ENCODE assay signal across 31 mouse cellular contexts in the genomic region with DNA sequence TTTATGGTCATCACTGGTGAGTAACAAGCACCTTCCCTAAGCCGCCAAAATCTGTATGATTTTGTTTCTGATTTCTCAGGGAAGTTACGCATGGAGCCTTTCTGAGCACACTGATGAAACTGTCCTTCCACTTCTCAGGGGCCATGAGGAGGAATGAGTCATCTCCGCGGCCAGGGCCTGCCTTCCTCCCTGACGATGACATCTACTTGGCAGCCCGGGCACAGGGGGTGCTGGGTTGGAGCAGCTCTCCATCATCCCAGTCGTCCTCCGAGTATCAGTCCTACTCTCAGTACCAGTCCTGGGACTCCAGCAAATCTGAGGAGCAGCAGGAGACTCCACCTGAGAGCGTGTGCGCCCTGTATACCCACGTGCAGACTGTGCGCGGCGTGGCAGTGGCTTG. TPM values are rescaled to one million over a fixed set of nuclear protein-coding genes. Genes with fewer than 3 reads are reported as not detected.
DNase-seq lines count a peak whose midpoint lies in the region; ATAC-seq and TF ChIP-seq lines count a peak whose summit lies in the region.
"Had no signal": no experiment of that assay in that cellular context is flagged by ENCODE, and none has a peak within 500 bp of the region (broad histone marks: within the 10 kb centered on the region; RNA-seq: fewer than 3 reads in every experiment).

No protein-coding gene starts in this region.

- DNase-seq in heart, postnatal 4 days = no peak
- DNase-seq in lung, adult 2 months = no peak
- no peak for DNase-seq in ES-E14 (ENCODE audit: low read depth, low spot score)
- no peak for DNase-seq in left cerebral cortex, adult 8-10 months (ENCODE audit: low spot score in 2 of 2)
- DNase-seq: B cell, adult 2 months; gastrocnemius, postnatal 14 days; heart, adult 18-20 months; kidney, adult 8-10 months; kidney, postnatal 14 days; retina, postnatal 1 day; right cerebral cortex, postnatal 25 days had no signal

- H3K4me3 ChIP-seq in heart, embryonic 12.5 days = no peak overlapping the region
- no peak overlapping the region for H3K4me3 ChIP-seq in lung, embryonic 15.5 days
- no peak overlapping the region for H3K4me3 ChIP-seq in lung, adult 2 months (replicated peaks; ENCODE audit: extremely low read depth, low read depth, low read length)
- H3K4me3 ChIP-seq in ES-E14 (ENCODE audit: insufficient read depth in 1 of 2, low read depth in 1 of 2, low read length in 2 of 2, poor library complexity in 1 of 2, severe bottlenecking in 1 of 2) = peak overlapping the region; percentile 11; a peak in 2 of 4 replicates
- no peak overlapping the region for H3K4me3 ChIP-seq in kidney, embryonic 15.5 days (replicated peaks)
- H3K4me3 ChIP-seq: embryonic facial prominence, embryonic 10.5 days; hindbrain, embryonic 15.5 days; midbrain, embryonic 10.5 days; myocyte; neural tube, embryonic 13.5 days had no signal

- WGBS in heart, embryonic 12.5 days = 74% methylated on average over 14 of the region's 14 CpGs
- WGBS in lung, embryonic 15.5 days = 70% methylated on average over 14 of the region's 14 CpGs
- WGBS in lung, adult 2 months = 74% methylated on average over 14 of the region's 14 CpGs
- WGBS in kidney, embryonic 15.5 days = 84% methylated on average over 14 of the region's 14 CpGs

- H3K36me3 ChIP-seq in heart, embryonic 12.5 days = no peaks in the 10 kb centered on the region
- no peaks in the 10 kb centered on the region for H3K36me3 ChIP-seq in lung, embryonic 15.5 days
- H3K36me3 ChIP-seq in ES-E14 (ENCODE audit: control insufficient read depth, insufficient read depth, low read length, poor library complexity, severe bottlenecking) = no peaks in the 10 kb centered on the region
- no peaks in the 10 kb centered on the region for H3K36me3 ChIP-seq in kidney, embryonic 15.5 days
- H3K36me3 ChIP-seq: embryonic facial prominence, embryonic 10.5 days; hindbrain, embryonic 15.5 days; midbrain, embryonic 10.5 days; neural tube, embryonic 13.5 days had no signal

- in situ Hi-C loops in ES-E14 (cut with MboI; ENCODE audit: low sequenced_read_pairs in 2 of 2, unreplicated experiment in 2 of 2) = no loop called here

- H3K4me2 ChIP-seq in heart, embryonic 12.5 days = peak overlapping the region; percentile 2; the same call in 1 of the 2 replicates
- H3K4me2 ChIP-seq in lung, embryonic 15.5 days = no peak overlapping the region
- no peak overlapping the region for H3K4me2 ChIP-seq in kidney, embryonic 15.5 days
- H3K4me2 ChIP-seq: hindbrain, embryonic 15.5 days; neural tube, embryonic 13.5 days had no signal

- no peak overlapping the region for H3K9ac ChIP-seq in heart, embryonic 12.5 days
- H3K9ac ChIP-seq in lung, embryonic 15.5 days = no peak overlapping the region
- 0 out of 2 replicates have a peak overlapping the region, but pooled peaks have one; percentile 19 for H3K9ac ChIP-seq in ES-E14 (ENCODE audit: insufficient read depth, low read depth, low read length, poor library complexity, severe bottlenecking)
- H3K9ac ChIP-seq in kidney, embryonic 15.5 days = no peak overlapping the region
- H3K9ac ChIP-seq: hindbrain, embryonic 15.5 days; neural tube, embryonic 13.5 days had no signal

- TF ChIP-seq CTCF in lung, adult 2 months (IDR thresholded peaks at IDR 0.05; ENCODE audit: insufficient read depth, low read length) = no peak

- no peak for ATAC-seq in heart, embryonic 12.5 days (ENCODE audit: insufficient number of reproducible peaks, low FRiP score)
- peak; percentile 33; the same call in 1 of the 2 replicates for ATAC-seq in lung, embryonic 15.5 days (ENCODE audit: borderline replicate concordance, extremely low read depth, low FRiP score, low TSS enrichment)
- ATAC-seq in kidney, embryonic 15.5 days (replicated peaks; ENCODE audit: low FRiP score) = no peak
- ATAC-seq: forebrain, embryonic 16.5 days; midbrain, embryonic 16.5 days had no signal

- TF ChIP-seq POLR2A in lung, adult 2 months (IDR thresholded peaks at IDR 0.05; ENCODE audit: borderline replicate concordance, extremely low read depth, low read depth, low read length) = no peak

- H3K4me1 ChIP-seq in heart, embryonic 12.5 days (replicated peaks) = 0 out of 2 replicates have a peak, but pooled peaks cover 6% of the 10 kb centered on the region
- 0 out of 2 replicates have a peak, but pooled peaks cover 8% of the 10 kb centered on the region for H3K4me1 ChIP-seq in lung, embryonic 15.5 days
- no peaks in the 10 kb centered on the region for H3K4me1 ChIP-seq in lung, adult 2 months (ENCODE audit: control insufficient read depth, insufficient read depth, low read length)
- H3K4me1 ChIP-seq in ES-E14 (ENCODE audit: control insufficient read depth in 2 of 2, insufficient read depth in 2 of 2, low read length in 2 of 2, poor library complexity in 1 of 2) = no peaks in the 10 kb centered on the region
- H3K4me1 ChIP-seq in kidney, embryonic 15.5 days = peaks cover 5% of the 10 kb centered on the region
- H3K4me1 ChIP-seq: hindbrain, embryonic 15.5 days; neural tube, embryonic 13.5 days had no signal

- peaks cover 4% of the 10 kb centered on the region for H3K9me3 ChIP-seq in heart, embryonic 12.5 days (replicated peaks)
- H3K9me3 ChIP-seq in lung, embryonic 15.5 days = no peaks in the 10 kb centered on the region
- no peaks in the 10 kb centered on the region for H3K9me3 ChIP-seq in ES-E14 (ENCODE audit: control insufficient read depth, insufficient read depth, low read depth, low read length)
- H3K9me3 ChIP-seq in kidney, embryonic 15.5 days (replicated peaks) = 0 out of 2 replicates have a peak, but pooled peaks cover under 1% of the 10 kb centered on the region
- H3K9me3 ChIP-seq: embryonic facial prominence, embryonic 10.5 days; hindbrain, embryonic 15.5 days; midbrain, embryonic 10.5 days had no signal

- peaks cover 4% of the 10 kb centered on the region for H3K27me3 ChIP-seq in heart, embryonic 12.5 days (replicated peaks)
- H3K27me3 ChIP-seq in lung, embryonic 15.5 days = no peaks in the 10 kb centered on the region
- peaks cover 7% of the 10 kb centered on the region; the same call in 1 of the 2 replicates for H3K27me3 ChIP-seq in kidney, embryonic 15.5 days
- H3K27me3 ChIP-seq: hindbrain, embryonic 15.5 days had no signal

- no peak overlapping the region for H3K27ac ChIP-seq in heart, embryonic 12.5 days (ENCODE audit: poor library complexity, severe bottlenecking)
- no peak overlapping the region for H3K27ac ChIP-seq in lung, embryonic 15.5 days
- no peak overlapping the region for H3K27ac ChIP-seq in ES-E14 (ENCODE audit: insufficient read depth, low read depth, low read length, poor library complexity, severe bottlenecking)
- no peak overlapping the region for H3K27ac ChIP-seq in kidney, embryonic 15.5 days
- H3K27ac ChIP-seq: embryonic facial prominence, embryonic 10.5 days; hindbrain, embryonic 15.5 days; midbrain, embryonic 10.5 days; neural tube, embryonic 13.5 days had no signal

TF ChIP-seq in ES-E14, 5 proteins besides CTCF, POLR2A, EP300 and RAD21:
- TF ChIP-seq ZC3H11A (IDR thresholded peaks at IDR 0.05; ENCODE audit: borderline replicate concordance, low read depth, low read length) = no peak
- no peak for TF ChIP-seq CHD2 (IDR thresholded peaks at IDR 0.05; ENCODE audit: low read depth, low read length)
- TF ChIP-seq MAFK (IDR thresholded peaks at IDR 0.05; ENCODE audit: insufficient read depth, low read depth, low read length) = no peak
- TF ChIP-seq HCFC1 (IDR thresholded peaks at IDR 0.05; ENCODE audit: borderline replicate concordance, insufficient read depth, low read length) = no peak
- no peak for TF ChIP-seq ZNF384 (IDR thresholded peaks at IDR 0.05; ENCODE audit: low read depth, low read length)

RNA-seq across cellular contexts. Expression of a gene that starts 1.4 kb away (rescaled TPM):
- polyA plus RNA-seq in heart, embryonic 12.5 days (2016; fragmentation: Nextera tagmentation; extraction: Ambion mirVana) = 0.09 and 0.17 TPM in 2 replicates
- total RNA-seq in heart, postnatal 4 days (2021) = under 1 TPM in 1 of 2 experiments, not detected in 1; 0.16 TPM
- 0.11 and 0.13 TPM in 2 replicates for polyA plus RNA-seq in lung, embryonic 15.5 days (2015; fragmentation: Nextera tagmentation; extraction: Ambion mirVana)
- polyA plus RNA-seq in lung, adult 2 months (2012; rRNA removed) = not detected in 2 replicates
- 0.13 TPM in 1 of 2 replicates, not detected in the other for total RNA-seq in ES-E14 (2012; rRNA removed)
- not detected for total RNA-seq in left cerebral cortex, adult 8-10 months (2022)
- 0.06 and 0.13 TPM in 2 replicates for polyA plus RNA-seq in kidney, embryonic 15.5 days (2015; fragmentation: Nextera tagmentation; extraction: Ambion mirVana)
- total RNA-seq: CH12.LX; gastrocnemius, postnatal 14 days; heart, adult 18-20 months; hematopoietic stem cell, adult 5-6 weeks; layer of hippocampus, adult 18-20 months; layer of hippocampus, postnatal 25 days; left cerebral cortex, postnatal 10 days had no signal
- polyA plus RNA-seq: cortical plate, adult 2 months; embryonic facial prominence, embryonic 10.5 days; forebrain, embryonic 16.5 days; intestine, embryonic 14.5 days; limb, embryonic 11.5 days; midbrain, embryonic 10.5 days; myocyte; spleen, adult 2 months; urinary bladder, adult 2 months had no signal

RNA-seq across cellular contexts. Expression of a gene that starts 21.4 kb away (rescaled TPM):
- 14.7 and 15.1 TPM in 2 replicates for polyA plus RNA-seq in heart, embryonic 12.5 days (2016; fragmentation: Nextera tagmentation; extraction: Ambion mirVana)
- 10 to 100 TPM; 18.6 to 19.4 TPM for total RNA-seq in heart, postnatal 4 days (2021)
- 60.1 and 62.8 TPM in 2 replicates for polyA plus RNA-seq in lung, embryonic 15.5 days (2015; fragmentation: Nextera tagmentation; extraction: Ambion mirVana)
- polyA plus RNA-seq in lung, adult 2 months (2012; rRNA removed) = 11.2 and 12.1 TPM in 2 replicates
- total RNA-seq in ES-E14 (2012; rRNA removed) = 0.16 and 0.36 TPM in 2 replicates
- 1 to 10 TPM; 2.9 to 4.2 (median 3.2) TPM for total RNA-seq in left cerebral cortex, adult 8-10 months (2022)
- polyA plus RNA-seq in kidney, embryonic 15.5 days (2015; fragmentation: Nextera tagmentation; extraction: Ambion mirVana) = 35.8 and 39.7 TPM in 2 replicates
- total RNA-seq: CH12.LX had no signal
- polyA plus RNA-seq: myocyte had no signal

RNA-seq across cellular contexts. Expression of a gene that starts 49.4 kb away (rescaled TPM):
- polyA plus RNA-seq in heart, embryonic 12.5 days (2016; fragmentation: Nextera tagmentation; extraction: Ambion mirVana) = 0.21 and 0.92 TPM in 2 replicates
- total RNA-seq in heart, postnatal 4 days (2021) = under 1 TPM in 1 of 2 experiments, not detected in 1; 0.57 TPM
- 0.77 and 0.98 TPM in 2 replicates for polyA plus RNA-seq in lung, embryonic 15.5 days (2015; fragmentation: Nextera tagmentation; extraction: Ambion mirVana)
- 2.0 and 2.4 TPM in 2 replicates for polyA plus RNA-seq in lung, adult 2 months (2012; rRNA removed)
- not detected in 2 replicates for total RNA-seq in ES-E14 (2012; rRNA removed)
- 1 to 10 TPM in 3 of 4 experiments, under 1 TPM in 1; 0.40 to 1.5 (median 1.1) TPM for total RNA-seq in left cerebral cortex, adult 8-10 months (2022)
- polyA plus RNA-seq in kidney, embryonic 15.5 days (2015; fragmentation: Nextera tagmentation; extraction: Ambion mirVana) = 0.85 and 1.1 TPM in 2 replicates

Comparison
In these comparisons a context has a peak if more than half of its experiments do, and no peak if none do; other contexts are left out.
1. H3K4me3 ChIP-seq: peak in ES-E14 (2 of 2); none in heart, embryonic 12.5 days (single experiment), lung, embryonic 15.5 days (single experiment), lung, adult 2 months (single experiment) and kidney, embryonic 15.5 days (single experiment).